Mouse (Mus musculus) frontal cortex, postnatal 25 days (tissue): ENCODE data around the gene Hoxa5.

ENCODE experiments used
- DNase-seq, 2 experiments: peaks; one replicate each; pipeline ENCODE4 v3.0.0; 2022; ENCODE audit warnings: low spot score in 2 of 2

Gene Hoxa5

DNA sequence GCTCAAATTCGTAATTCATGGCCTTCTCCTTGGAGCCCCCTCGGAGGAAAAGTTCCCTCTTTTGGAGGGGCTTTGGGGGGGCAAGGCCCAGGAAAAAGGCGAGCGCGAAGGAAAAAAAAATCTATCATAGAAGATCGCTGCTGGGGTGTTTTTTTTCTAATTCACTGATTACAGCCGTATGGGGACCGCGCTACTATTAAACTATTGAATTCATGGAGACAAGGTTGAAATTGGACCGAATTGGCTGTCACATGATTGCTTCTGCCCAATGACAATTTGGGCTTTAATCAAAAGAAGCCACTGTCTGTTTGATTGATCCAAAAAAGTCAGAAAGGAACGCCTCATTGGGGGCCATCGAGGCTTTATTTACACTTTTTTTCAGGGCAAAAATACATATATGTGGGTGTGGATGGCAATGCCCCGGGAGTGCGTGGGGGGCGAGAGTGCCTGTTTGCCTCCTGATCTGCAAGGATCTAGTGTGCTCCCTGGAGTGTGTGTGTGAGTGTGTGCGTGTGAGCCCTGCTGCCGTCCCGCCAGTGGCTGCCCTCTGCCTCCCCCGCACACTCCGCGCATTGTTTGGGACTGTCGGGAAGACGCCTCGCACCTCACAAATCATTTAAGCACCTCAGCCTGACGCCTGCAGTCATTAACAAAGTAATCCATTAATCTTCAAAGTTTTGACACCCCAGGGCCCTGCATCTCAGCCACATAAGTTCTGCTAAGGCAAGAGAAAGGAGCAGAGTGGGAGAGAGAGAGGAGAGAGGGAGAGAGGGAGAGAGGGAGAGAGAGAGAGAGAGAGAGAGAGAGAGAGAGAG, 39.6 kb downstream of the Hoxa5 start, which contains the start of gene Hoxa2:
Hoxa2 (minus strand) TSS at position 206 of the 815 bp plus-strand sequence.
- DNase-seq = no peak

DNA sequence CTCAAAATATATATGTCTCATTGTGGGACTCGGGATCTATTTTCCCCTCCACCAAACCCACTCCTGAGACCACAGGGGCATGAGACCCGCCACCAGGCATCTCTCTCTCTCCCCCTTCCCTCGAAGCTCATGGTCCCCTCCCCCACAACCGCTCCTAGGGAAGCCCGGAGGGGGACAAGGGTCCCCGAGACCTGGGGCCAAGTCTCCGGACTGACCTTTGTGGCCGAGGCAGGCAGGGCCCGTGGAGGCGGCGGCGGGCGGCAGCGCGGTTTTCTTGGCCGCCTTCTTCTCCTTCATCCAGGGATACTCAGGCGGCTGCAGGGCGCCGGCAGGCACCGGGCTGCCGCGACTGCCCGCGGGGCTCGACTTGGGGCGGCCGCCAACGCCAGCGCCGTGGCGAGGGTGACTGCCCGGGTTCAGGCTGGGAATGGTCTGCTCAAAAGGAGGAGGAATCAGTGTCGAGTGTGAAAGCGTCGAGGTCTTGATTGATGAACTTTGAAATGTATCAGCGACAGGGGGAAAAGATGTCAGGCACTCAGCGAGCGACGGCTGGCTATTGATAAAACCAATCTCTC, 40.2 kb downstream of the Hoxa5 start:
- DNase-seq = no peak

DNA sequence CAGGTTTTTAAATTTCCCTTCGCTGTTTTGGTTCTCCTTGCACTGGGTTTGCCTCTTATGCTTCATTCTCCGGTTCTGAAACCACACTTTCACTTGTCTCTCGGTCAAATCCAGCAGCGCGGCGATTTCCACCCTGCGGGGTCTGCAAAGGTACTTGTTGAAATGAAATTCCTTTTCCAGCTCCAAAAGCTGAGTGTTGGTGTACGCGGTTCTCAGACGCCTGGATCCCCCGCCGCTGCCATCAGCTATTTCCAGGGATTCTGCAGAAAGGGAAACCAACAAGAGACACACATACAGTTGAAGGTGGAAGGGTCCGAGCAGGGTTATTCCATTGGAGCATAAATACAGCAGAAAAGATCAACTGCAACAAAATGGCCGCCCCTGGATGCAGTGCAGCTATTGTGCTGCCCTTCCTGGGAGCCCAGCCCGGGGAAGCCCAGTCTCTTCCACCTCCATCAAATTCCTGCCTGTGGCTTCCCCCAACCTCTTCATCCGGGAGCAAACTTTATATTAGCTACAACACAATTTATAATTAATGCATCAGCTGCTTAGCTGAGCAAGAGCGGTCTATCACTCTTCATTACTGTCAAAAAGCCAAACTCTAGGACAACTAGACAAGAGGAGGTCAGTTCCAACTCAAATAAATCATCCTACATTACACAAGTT, 40.9 kb downstream of the Hoxa5 start:
- no peak for DNase-seq

DNA sequence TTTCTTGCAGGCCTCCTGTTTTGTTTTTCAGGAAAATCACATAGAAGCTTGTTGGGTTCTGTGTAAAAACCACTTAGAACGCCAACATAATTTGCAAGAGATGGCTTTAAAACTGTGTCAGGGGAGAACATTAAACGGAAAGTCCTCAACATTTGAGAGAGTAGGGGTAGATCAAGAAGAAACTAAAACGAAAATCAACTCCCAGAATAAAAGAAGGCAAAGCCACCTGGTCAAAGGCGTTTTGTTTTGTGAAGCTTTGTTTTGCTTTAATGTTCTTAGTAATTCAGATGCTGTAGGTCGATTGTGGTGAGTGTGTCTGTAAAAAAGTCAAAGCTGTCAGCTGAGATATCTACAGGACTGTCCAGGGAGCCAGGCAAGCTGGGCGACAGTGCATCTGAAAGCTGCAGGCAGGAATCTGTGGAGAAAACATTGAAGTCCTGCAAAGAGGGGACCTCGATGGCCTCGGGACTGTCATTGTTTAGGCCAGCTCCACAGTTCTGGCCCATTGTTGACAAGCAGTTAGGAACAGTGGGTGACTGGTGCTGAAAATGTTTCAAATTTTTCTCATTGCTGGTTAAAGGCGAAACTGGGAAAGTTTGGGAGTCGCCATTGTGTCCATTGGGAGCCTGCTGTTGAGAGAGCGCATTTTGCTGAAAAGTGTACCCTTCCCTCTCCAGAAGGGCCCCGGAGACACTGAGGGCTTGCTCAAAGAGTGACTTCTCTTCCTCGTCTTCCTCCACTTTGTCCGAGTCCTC, 41.6 kb downstream of the Hoxa5 start:
- no peak for DNase-seq

DNA sequence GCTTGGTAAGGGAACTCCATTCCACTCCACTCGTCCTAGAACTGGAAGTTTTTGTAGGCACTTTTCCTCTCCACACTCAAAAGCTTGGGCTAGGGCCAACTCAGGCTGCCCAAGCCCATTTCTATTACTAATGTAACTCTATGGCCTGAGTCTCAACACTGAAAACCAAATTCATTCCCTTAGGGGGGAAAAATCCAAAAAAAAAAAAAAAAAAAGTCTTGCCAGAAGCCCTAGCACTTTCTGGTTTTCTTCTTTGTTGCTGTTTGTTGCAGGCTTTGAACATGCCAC, 42.4 kb downstream of the Hoxa5 start:
- no peak for DNase-seq

DNA sequence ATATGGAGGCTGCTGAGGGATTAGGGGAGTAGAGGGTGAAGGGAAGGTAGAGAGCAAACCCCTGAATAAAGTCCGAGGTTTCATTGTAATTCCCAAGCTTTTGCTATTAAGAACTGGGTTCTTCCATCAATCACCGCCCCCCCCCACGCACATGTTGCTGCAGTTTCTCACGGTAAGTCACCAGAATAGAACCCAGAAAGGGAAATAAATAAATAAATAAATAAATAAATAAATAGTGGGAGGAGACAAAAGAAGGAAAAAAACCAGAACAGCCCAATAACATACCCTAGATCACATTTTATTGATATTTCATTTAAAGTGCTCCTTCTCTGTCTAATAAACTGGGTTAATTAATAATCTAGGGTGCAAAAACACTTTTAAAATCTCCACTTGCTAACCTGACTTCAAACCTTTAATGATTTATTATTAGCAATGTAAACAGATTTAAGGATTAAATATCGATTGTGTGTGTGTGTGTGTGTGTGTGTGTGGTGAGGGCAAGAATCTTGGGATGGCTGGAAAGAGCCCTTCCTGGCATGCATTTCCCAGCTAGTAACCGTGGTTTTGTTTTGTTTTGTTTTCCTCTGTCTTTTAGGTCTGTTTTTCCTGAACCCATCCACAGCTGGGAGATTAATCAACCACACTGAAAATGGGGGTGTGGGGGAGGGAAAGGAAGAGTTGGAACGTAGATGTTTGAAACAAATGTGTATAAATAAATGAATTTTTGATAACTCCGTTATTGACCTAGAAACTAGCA, 42.9 kb downstream of the Hoxa5 start:
- no peak for DNase-seq

DNA sequence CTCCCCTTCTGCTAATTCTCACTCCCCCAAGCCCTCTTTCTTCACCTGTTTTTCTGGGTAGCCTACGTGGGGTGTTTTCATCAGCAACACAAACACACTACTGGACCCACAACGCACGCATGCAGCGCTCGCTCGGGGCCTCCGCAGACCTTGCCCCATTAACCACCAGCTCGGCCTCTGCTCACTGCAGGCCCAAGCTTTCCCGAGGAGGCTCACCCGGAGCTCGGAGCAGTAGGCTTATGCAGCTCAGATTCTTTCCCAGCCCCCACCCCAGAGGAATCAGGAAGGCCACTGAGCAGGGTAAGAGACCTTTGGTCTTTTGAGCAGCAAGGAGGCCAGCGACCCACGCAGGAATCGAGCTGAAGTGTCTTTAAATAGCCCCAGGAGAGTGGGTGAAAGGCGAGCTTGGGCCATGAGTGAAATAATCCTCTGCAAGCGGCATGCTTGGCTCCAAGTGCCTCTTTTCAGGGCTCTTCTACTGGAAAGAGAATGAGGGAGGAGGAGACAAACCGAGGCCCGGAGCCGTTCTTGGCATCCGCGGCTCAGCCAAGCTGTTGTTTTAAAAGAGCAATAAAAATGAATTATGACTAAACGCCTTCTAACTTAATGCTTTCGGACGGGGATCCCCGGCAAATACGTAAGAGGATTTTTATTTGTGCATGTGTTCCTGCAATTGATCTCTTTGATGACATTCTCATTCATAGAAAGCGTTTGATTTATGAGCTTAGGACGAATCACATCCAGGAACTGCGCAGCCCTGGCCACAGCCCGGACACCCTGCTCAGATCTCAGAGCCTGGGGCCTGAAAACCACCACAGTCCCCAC, 43.7 kb downstream of the Hoxa5 start:
- no peak for DNase-seq

DNA sequence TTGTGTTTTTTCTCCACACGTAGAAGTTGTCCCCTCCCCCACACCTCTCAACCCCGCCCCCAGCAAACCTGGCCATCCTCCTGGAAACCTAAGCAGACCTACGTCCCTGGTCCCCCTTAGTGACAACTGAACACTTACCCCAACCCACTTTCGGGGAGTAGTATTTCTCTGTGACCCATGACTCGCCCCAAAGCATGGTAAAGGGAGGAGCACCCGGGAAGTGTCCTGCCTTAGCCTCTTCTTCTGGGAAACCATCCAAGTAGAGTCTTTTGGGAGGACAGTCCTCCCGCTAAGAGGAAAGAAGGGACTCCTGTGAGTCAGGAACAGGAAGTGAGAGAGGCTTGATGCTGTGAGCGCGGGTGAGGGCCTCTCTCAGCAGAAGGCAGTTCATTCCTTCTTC, 44.4 kb downstream of the Hoxa5 start:
- no peak for DNase-seq

DNA sequence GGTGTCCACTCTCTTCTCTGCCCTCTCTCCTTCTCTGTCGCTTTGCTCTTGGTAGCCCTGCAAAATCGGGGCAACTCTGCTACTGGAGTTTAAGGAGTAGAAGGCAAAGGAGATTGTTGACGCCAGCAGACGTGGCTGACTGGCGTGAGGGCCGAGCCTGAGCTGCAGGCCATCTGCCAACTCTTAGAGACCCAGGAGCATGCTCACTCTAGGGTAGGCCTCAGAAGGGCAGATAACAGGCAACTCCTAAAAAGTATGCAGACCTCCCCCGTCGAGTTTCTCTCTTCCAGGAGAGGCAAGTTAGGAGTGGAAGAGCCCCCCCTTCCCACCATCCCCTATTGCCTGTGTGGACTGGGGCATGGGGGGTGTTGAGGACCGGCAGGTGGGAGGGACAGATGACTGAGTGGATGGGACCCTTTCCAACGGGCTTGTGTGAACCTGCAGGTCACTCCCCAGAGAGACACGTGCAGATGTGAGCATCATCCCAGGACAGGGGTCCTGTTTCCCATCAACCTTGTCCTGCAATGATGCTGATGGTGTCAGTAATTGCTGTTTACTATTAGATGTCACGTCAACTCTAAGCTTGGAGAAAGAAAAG, 45.1 kb downstream of the Hoxa5 start:
- DNase-seq = no peak

DNA sequence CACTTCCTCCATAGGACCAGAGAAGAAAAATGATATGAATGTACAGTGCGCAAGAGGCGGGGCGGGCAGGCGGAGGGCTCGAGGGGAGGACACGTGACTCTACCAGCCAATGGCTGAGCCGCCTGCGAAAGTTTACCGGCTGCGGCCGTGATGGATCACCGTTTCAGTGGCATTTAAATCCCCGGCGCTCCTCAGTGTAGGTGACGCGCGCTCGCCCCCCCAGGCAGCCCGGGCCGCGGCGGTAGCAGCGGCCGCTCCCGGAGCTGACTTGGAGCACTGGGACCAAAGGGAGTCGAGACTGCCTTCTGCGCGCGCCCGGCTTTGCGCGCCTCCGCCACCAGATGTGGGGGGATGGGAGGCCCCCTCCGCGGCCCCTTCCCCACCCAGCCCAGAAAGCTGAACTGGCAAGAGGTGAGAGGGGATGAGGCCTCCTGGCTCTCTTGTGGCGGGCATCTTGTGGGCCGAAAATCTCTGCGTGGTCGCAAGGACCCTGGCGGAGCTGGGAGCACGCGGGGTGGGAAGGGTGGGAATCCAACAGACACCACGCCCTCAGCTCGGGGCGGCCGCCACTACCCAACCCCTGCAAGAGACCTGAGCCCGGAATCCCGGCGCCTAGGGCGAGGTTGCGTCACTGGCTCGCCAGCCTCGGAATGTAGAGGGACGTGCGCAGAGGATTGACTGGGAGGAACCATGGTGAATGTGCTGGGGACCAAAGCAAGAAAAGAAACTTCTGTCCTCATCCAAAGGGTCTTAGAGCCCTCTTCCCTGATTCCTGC, 45.9 kb downstream of the Hoxa5 start, which contains the start of gene Hoxa1:
Hoxa1 (minus strand) TSS at position 42 of the 776 bp plus-strand sequence.
- no peak for DNase-seq

DNA sequence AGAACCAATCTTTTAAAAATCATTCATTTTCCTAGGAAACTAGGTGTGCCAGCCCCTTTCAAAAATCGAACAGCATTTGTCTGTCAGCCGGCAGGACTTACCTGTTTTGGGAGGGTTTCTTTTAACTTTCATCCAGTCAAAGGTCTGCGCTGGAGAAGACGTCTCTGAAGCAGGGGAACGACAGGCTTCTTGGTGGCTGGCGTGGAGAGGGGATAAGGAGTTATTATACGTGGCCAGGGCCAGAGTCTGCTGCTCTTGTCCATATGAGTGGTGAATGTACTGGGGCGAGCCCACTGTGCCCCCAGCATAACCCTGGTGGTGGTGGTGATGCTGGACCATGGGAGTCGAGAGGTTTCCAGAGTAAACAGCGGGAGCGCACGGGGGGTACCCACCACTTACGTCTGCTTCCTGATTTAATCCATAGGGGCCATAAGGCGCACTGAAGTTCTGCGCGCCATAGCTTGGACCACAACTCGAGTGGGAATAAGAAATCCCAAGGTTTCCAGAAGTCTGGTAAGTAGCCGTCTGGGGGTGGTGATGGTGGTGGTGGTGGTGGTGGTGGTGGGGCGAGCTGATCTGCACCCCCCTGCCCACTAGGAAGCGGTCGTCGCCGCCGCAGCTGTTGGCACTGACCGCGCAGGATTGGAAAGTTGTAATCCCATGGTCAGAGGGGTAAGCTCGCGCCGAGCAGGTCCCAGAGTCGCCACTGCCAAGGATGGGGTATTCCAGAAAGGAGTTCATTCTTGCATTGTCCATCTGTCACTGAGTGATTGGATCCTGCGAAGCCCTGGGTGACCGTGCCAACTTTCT, 46.7 kb downstream of the Hoxa5 start:
- DNase-seq = no peak

DNA sequence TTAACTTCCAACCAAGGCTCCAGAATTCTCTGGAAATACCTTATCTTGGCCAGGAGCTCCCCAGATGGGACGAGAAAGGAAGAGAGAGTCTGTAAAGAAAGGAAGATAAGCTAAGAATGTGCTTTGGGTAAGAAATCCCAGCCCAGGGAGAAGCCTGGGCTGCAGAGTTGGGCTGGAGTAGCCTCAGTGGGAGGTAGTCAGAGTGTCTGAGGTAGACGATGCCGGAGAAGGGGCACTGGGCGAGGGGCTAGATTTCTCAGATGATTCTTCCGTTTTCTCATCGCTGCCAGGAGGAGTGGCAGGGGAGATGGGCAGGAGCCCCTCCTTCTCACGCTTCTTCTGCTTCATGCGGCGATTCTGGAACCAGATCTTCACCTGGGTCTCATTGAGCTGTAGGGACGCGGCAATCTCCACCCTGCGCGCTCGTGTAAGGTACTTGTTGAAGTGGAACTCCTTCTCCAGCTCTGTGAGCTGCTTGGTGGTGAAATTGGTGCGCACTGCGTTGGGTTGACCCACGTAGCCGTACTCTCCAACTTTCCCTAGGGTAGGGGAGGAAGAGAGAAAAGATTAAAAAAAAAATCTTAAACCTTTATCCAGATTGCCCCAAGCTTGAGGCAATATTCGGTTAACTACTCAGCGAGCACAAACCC, 47.7 kb downstream of the Hoxa5 start:
- no peak for DNase-seq

DNA sequence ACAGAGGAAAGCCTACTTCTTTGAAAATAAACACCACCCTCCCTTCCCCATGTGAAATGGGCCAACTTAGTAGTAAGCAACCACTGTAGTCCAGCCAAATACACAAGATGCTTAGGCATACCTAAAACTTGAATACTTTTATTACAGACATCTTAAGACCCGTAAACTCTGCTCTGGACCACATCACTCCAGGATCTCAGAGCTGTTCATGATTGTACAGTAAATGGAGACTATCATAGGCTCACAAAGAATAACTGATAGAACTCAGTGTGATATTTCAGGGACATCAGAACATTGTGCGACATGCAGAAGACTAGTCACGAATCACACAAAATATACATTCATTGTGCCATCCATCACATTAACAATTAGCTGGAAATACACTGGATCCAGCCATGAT, 48.9 kb downstream of the Hoxa5 start:
- no peak for DNase-seq

DNA sequence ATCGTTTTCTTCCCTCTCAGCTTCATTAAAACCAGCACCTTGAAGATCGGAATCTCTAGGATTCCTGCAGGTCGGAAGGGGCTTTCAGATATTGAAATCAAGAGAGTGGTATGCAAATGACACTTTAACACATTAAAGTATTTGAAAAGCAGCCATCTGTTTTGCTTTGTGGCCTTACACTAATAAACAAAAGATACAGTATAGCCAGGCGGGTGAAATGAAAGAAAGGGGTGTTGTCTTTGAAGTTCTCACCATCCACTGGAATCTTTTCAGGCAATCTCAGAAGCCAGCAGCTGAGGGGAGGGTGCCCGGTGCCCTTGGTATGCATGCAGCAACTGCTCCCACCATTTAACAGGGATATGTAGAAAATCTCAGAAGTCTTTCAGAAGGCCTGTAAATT, 50.3 kb downstream of the Hoxa5 start:
- DNase-seq = no peak

DNA sequence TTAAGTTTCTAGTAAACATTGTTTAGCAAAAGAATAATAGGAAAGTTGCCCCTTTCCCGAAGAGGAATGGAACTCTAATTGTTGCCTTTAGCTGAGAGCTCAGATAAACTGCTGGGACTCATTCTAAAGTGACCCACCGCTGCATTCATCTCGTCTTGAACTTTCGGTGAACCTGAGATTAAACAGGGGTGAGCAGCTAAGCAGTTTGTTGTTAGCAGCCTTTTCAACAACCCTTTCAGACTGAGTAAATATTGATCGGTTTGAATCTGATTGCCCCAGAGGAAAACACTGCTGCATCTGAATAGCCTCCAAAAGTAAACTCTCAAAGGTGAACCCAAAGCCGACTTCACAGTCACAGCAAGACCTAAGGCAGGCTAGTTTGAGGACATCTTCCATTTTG, 51.1 kb downstream of the Hoxa5 start:
- no peak for DNase-seq

DNA sequence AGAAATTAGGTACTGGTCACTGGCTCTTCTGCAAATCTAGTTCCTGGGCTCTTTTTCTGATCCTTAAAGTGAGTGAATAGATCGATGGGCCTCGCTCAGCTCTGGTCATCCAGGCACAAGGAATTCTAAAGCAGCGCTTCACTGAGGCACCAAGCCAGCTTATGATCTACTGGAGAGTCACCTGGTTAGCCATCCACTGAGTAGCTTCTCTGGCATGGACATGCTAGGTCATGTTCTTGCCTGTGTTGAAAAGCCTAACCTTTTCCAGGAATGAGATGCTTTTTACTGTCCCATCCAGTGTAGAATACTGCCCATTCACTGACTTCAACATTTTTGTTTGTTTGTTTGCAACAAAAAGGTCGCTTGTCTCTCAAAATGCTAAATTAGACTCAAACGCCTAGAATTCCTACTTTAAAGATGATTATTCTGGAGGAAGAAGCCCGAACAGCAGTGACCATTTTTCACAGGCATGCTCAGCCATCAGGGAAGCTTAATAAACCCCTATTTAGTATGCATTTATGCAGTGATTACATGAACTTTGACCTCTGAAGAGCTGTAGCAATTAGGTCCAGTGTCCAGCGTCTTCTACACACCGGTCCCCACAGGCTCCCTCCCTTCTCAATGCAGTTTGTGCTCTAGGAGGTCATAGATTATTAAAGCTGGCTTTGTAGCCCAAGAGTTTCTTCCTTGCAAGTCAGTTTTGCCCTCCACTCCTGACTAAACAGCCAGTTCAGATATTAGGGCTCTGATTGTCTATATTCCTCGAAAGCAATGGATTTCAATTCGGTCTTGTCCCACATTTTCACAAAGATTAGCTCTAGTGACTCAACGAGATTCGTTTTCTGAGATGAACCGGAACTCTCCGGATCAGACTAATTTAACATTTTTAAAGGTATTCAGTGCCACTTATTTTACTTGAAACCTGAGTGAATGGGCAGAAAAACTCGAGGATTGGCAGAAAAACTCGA, 51.9 kb downstream of the Hoxa5 start:
- DNase-seq = no peak
